Mouse (Mus musculus) neural tube, embryonic 15.5 days (tissue): Measurements from ENCODE around the gene Gng12. TPM values are rescaled to one million over a fixed set of nuclear protein-coding genes. Genes with fewer than 3 reads are reported as not detected.

ENCODE experiments used
- ATAC-seq: fragments of 200-750 bp; cut with Nextera tagmentation; 2 replicates; pipeline ENCODE4 v1.8.0; 2017; ENCODE audit warnings: mild to moderate bottlenecking, moderate TSS enrichment, moderate library complexity; ENCODE audit not compliant: low FRiP score
- H3K27ac ChIP-seq: fragments of 300-500 bp; sonication (generic); replicated peaks from 2 replicates; pipeline ENCODE4 v1.5.1; 2015; ENCODE audit warnings: mild to moderate bottlenecking, inconsistent platforms
- H3K27me3 ChIP-seq: fragments of 300-500 bp; sonication (generic); replicated peaks from 2 replicates; pipeline ENCODE4 v1.6.1; 2015; ENCODE audit warnings: inconsistent platforms
- H3K36me3 ChIP-seq: fragments of 300-500 bp; sonication (generic); 2 replicates; pipeline ENCODE4 v1.6.1; 2015; ENCODE audit warnings: inconsistent platforms
- H3K4me1 ChIP-seq: fragments of 300-500 bp; sonication (generic); 2 replicates; pipeline ENCODE4 v1.6.1; 2015; ENCODE audit warnings: inconsistent platforms
- H3K4me2 ChIP-seq: fragments of 300-500 bp; sonication (generic); 2 replicates; pipeline ENCODE4 v1.6.1; 2015; ENCODE audit warnings: inconsistent platforms, mild to moderate bottlenecking, moderate library complexity
- H3K4me3 ChIP-seq: fragments of 300-500 bp; sonication (generic); replicated peaks from 2 replicates; pipeline ENCODE4 v1.5.1; 2015; ENCODE audit warnings: mild to moderate bottlenecking, inconsistent platforms
- H3K9ac ChIP-seq: fragments of 300-500 bp; sonication (generic); replicated peaks from 2 replicates; pipeline ENCODE4 v1.6.1; 2015; ENCODE audit warnings: mild to moderate bottlenecking, inconsistent platforms
- H3K9me3 ChIP-seq: fragments of 300-500 bp; sonication (generic); replicated peaks from 2 replicates; pipeline ENCODE4 v1.6.1; 2016; ENCODE audit warnings: inconsistent platforms
- WGBS: fragments of 180-500 bp; shearing (Covaris S2); methylation state at CpG from one replicate; pipeline ENCODE4 v1.1.7; 2015; ENCODE audit warnings: mixed read lengths; 5-methylcytosine and 5-hydroxymethylcytosine counted together
- polyA plus RNA-seq: library from polyadenylated mRNA; unstranded; fragments of >200 nt; fragmentation: Nextera tagmentation; extraction: Ambion mirVana; gene quantifications from 2 replicates; pipeline ENCODE4 v1.2.1, GENCODE M21; 2015

The Gng12 gene
- polyA plus RNA-seq, 1 experiment from 2014 or later: 65.9 TPM

DNA sequence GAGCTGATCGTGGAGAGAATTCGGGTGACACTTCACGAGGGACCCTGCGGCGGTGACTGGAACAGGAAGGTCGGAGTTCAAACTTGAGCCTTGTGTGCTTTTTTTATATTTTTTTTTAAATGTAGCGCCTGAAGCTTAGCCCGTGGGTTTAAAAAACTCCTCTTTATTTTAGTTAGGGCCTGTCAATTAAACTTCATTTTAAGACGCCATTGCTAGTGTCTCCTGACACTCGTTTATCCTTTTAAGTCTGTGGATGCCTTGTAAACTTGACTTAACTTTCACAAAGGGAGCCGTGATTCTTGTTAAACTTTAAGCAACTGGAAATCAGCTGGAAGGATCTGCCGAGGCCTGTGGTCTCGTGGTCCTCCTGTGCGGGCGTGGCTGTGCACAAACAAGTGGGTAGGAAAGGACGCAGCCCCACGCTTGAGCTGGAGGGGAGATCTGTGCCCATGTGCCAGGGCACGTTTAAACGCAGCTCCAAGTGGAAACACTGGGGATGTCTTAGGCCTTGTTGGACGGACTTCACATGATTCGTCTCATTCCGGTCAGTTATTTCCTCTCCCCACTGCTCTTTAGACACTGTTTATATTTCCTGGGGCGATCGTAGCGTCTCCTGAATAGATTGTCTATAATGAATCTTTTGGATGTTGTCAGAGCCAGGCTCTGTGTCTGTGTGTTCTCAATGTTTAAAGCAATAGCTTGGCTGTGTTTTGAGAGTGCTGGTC lies 886 bp downstream of the Gng12 start:
- H3K27ac ChIP-seq: peak overlapping the region; percentile 51
- peak overlapping the region; percentile 64 for H3K4me2 ChIP-seq
- 0 out of 2 replicates have a peak, but pooled peaks cover 2% of the 10 kb centered on the region for H3K27me3 ChIP-seq
- peak overlapping the region; percentile 83 for H3K9ac ChIP-seq
- ATAC-seq: peak; percentile 63
- H3K4me3 ChIP-seq: peak overlapping the region; percentile 90
- WGBS: under 1% methylated on average over 25 of the region's 25 CpGs
- H3K36me3 ChIP-seq: no peaks in the 10 kb centered on the region
- H3K9me3 ChIP-seq: no peaks in the 10 kb centered on the region
- H3K4me1 ChIP-seq: peaks cover 16% of the 10 kb centered on the region

DNA sequence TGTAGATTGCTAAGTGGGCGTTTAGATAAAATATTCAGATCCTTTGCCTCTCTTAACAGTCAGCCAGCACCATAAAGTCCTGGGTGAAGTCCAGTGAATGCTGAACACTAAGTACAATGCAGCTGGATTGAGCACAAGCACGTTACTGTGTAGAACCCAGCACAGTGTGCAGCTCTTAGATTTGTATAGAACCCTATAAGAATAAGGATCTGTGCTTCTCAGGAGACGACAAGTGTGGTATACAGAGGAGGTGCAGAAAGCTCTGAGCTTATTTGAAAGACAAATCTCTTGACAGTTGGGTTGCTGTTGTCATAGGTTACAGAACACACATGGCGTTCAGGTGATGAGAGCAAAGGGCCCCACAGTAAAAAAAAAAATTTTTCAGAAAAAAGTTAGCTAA lies 1.8 kb downstream of the Gng12 start:
- Histone ChIP-seq H3K36me3 (no peaks in the 10 kb centered on the region), H3K9me3 (no peaks in the 10 kb centered on the region), H3K9ac (no peak overlapping the region), H3K27me3 (0 out of 2 replicates have a peak, but pooled peaks cover 2% of the 10 kb centered on the region), H3K4me3 (peak overlapping the region; percentile 90), H3K27ac (peak overlapping the region; percentile 51; the same call in 1 of the 2 replicates), H3K4me2 (peak overlapping the region; percentile 64), H3K4me1 (peaks cover 16% of the 10 kb centered on the region)
- peak; percentile 48 for ATAC-seq
- 28% methylated on average over 4 of the region's 4 CpGs for whole genome bisulfite sequencing

DNA sequence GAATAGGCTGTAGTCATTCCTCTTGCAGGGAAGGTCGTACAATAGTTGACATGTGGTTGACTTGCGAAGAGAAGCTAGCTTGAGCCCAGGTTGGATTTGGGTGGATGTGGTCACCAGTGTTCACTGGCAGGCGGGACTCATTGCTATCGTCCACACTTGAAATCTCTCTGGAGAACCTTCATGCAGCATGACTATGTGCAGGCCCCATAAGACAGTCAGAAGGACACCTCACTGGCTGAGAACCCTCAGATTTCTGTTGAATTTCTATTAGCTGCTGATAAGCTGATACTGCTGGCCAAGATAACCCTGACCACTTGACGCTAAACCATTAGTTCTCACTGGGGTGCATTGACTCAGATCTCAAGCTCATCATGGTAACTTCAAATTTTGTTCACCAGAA lies 5.7 kb downstream of the Gng12 start:
- H3K4me1 ChIP-seq: peaks cover 17% of the 10 kb centered on the region
- no peak for ATAC-seq
- WGBS: 92% methylated on average over 5 of the region's 5 CpGs
- no peak overlapping the region for H3K27ac ChIP-seq
- no peaks in the 10 kb centered on the region for H3K9me3 ChIP-seq
- no peak overlapping the region for H3K4me3 ChIP-seq
- no peak overlapping the region for H3K9ac ChIP-seq
- H3K27me3 ChIP-seq: no peaks in the 10 kb centered on the region
- no peaks in the 10 kb centered on the region for H3K36me3 ChIP-seq
- H3K4me2 ChIP-seq: no peak overlapping the region

DNA sequence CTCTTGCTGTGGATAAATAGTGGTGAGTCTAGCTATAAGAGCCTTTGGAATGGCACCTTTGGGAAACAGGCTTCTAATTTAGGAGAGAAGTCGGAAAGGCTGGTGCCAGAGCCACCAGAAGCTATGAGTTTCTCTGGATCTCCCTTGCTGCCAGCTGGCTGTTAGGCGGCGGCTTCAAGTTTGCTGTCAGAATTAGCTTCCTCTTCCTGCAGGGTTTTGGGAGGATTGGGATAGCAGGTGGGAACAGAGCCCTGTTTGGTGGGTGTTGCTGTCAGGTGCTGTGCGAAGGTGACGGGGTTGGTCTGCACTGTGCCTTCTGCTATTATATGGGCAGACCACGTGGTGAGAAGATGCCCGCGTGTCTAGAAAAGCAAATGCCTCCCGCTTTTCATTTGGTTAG lies 7.0 kb downstream of the Gng12 start:
- 78% methylated on average over 9 of the region's 9 CpGs for WGBS
- Histone ChIP-seq H3K27me3 (no peaks in the 10 kb centered on the region), H3K36me3 (no peaks in the 10 kb centered on the region), H3K27ac (no peak overlapping the region), H3K4me3 (no peak overlapping the region), H3K4me1 (0 out of 2 replicates have a peak, but pooled peaks cover 7% of the 10 kb centered on the region), H3K9me3 (no peaks in the 10 kb centered on the region), H3K9ac (no peak overlapping the region), H3K4me2 (no peak overlapping the region)
- no peak for ATAC-seq

DNA sequence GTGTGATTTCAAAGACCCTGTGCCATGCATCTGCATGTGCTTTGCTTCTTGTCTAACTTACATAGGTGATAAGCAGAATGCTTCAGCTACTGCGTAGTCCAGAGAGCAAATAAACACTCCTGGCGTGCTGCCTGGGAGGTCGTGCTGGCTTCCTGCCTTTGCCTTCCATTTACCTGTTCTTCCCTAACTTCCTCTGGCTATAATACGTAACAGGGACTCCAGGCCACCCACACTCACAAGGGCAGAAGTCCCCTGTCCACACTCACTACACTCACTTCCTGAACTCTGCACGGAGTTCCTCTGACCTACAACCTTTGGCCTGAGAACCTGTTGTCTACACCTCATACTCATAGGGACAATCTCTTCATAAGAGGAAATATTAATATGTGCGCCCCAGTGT lies 7.5 kb downstream of the Gng12 start:
- Histone ChIP-seq H3K27ac (no peak overlapping the region), H3K36me3 (no peaks in the 10 kb centered on the region), H3K4me2 (no peak overlapping the region), H3K4me3 (no peak overlapping the region), H3K4me1 (0 out of 2 replicates have a peak, but pooled peaks cover 7% of the 10 kb centered on the region), H3K27me3 (no peaks in the 10 kb centered on the region), H3K9me3 (no peaks in the 10 kb centered on the region), H3K9ac (no peak overlapping the region)
- WGBS: 80% methylated on average over 6 of the region's 6 CpGs
- ATAC-seq: no peak

DNA sequence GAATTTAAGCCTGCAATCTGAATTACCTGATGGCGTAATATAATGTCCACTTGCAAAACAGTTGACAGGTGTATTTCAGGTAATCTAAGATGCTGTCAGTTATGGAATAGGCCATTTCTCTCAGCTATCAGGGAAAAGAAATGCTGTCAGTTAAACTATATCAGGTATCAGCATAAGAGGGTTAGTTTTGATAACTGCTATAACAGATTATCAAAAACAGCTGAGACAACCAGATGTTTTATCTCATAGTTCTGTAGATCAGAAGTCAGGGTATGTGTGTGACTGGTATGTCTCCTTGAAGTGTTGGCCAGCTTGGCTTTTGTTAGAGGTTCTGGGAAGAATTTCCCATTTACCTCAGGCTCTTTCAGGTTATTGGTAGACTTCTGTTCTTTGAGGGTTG lies 10.0 kb downstream of the Gng12 start:
- WGBS: 98% methylated on average over 1 of the region's 1 CpGs
- peaks cover 12% of the 10 kb centered on the region; the same call in 1 of the 2 replicates for H3K4me1 ChIP-seq

DNA sequence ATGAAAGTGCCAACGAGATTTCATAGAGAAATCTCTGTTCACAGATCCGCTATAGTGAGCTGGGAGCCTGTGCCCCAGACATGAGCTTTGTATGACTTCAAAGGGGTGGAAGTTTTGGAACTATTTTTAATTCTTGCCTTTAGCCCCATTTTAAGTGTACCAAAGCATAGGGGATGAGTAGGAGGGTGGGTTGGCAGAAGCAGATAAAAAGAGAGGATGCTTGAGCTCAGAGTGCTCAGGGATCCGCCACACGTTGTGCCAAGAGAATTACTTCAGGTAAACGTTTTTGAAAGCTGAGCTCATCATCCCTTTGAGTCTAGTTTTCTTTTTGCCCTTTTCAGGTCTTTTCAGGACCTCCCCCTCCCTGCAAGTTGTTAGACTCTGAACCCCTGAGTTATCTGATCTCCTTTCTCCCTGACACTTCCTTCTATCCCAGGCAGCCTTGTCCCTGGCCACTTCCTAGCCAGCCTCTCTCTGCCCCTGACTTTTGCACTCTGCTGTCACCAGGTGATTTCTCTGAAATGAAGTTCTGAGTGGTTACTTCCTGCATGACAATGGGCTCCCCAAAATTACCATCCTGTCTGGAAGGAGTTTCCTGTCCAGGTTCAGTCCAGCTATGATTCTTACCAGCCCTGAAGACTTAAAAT lies 12.3 kb downstream of the Gng12 start:
- H3K27ac ChIP-seq: no peak overlapping the region
- no peak overlapping the region for H3K9ac ChIP-seq
- H3K27me3 ChIP-seq: no peaks in the 10 kb centered on the region
- H3K4me2 ChIP-seq: no peak overlapping the region
- no peaks in the 10 kb centered on the region for H3K36me3 ChIP-seq
- WGBS: 78% methylated on average over 5 of the region's 5 CpGs
- no peak for ATAC-seq
- H3K9me3 ChIP-seq: no peaks in the 10 kb centered on the region
- H3K4me3 ChIP-seq: no peak overlapping the region
- H3K4me1 ChIP-seq: peaks cover 11% of the 10 kb centered on the region; the same call in 1 of the 2 replicates

More for the DNA sequence above, 10.0 kb downstream of the Gng12 start:
- Histone ChIP-seq H3K9me3 (no peaks in the 10 kb centered on the region), H3K4me3 (no peak overlapping the region), H3K9ac (no peak overlapping the region), H3K36me3 (no peaks in the 10 kb centered on the region), H3K27me3 (no peaks in the 10 kb centered on the region), H3K27ac (no peak overlapping the region), H3K4me2 (no peak overlapping the region)
- ATAC-seq: no peak

DNA sequence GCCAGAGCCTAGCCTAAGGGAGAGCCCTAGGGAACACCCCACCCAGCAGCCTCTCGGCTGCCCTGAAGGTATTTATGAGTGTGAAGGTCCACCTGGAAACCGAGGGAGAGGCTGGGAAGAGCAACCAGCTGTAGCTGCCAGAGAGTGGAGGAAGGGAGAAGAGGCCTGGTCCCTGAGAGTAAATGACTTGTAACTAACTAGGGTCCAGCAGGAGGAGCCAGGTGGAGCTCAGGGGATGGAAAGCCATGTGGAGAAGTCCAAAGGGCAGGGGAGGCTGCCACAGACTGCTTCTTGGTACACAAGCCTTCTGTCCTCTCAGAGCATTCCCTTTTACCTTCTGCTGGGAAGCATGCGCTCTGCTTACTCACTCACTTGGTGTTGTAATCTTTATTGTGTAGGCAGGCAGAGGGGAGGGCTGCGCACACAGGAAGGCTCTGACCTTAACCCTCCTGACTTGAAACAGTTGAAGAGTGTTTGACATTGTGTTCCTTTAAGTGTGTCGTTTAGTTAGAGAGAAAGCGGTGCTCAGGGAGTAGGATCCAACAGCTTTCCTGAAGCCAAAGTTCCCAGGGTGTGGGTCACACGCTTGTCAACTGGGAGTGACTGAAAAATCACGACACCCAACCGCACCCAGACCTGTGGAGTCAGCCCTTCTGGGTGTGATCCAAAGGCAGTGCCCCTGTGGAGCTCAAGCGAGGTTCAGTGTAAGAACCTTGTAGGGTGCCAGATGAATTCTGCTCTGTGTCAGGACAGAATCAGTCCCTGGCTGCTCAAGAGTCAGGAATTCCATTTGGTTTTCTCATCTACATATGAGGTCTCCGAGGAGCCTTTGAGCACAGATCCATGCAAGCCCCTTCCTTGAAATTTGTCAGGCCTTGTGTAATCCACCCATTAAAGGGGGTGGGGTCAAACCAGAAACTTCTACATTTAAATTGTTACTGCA lies 14.6 kb downstream of the Gng12 start:
- Histone ChIP-seq H3K4me1 (peaks cover 9% of the 10 kb centered on the region; the same call in 1 of the 2 replicates), H3K27ac (no peak overlapping the region), H3K36me3 (no peaks in the 10 kb centered on the region), H3K4me3 (no peak overlapping the region), H3K9me3 (no peaks in the 10 kb centered on the region), H3K9ac (no peak overlapping the region), H3K27me3 (no peaks in the 10 kb centered on the region), H3K4me2 (no peak overlapping the region)
- 51% methylated on average over 11 of the region's 11 CpGs for WGBS
- ATAC-seq: no peak; the same call in 1 of the 2 replicates

DNA sequence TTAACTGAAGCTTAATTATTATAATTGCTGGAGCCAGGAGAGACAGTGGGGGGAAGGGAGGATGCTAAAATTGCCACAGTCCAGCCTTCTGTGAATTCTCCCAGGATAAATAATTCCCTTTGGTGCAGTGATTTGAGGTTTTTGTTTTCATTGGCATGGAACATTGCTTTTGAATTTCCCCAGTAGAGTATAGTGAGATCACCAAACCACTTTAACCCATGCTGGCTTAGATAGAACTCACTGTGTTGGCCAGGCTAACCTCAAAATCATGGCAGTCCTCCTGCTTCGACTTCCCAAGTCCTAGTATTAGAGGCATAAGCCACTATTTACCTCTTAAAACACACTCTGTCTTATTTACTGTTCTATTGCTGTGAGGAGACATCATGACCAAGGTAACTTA lies 17.2 kb downstream of the Gng12 start:
- H3K27ac ChIP-seq: no peak overlapping the region
- no peaks in the 10 kb centered on the region for H3K27me3 ChIP-seq
- H3K4me1 ChIP-seq: peaks cover 9% of the 10 kb centered on the region; the same call in 1 of the 2 replicates
- no peak overlapping the region for H3K4me2 ChIP-seq
- ATAC-seq: no peak
- H3K36me3 ChIP-seq: no peaks in the 10 kb centered on the region
- no peaks in the 10 kb centered on the region for H3K9me3 ChIP-seq
- H3K9ac ChIP-seq: no peak overlapping the region
- WGBS: 84% methylated on average over 1 of the region's 1 CpGs
- no peak overlapping the region for H3K4me3 ChIP-seq

DNA sequence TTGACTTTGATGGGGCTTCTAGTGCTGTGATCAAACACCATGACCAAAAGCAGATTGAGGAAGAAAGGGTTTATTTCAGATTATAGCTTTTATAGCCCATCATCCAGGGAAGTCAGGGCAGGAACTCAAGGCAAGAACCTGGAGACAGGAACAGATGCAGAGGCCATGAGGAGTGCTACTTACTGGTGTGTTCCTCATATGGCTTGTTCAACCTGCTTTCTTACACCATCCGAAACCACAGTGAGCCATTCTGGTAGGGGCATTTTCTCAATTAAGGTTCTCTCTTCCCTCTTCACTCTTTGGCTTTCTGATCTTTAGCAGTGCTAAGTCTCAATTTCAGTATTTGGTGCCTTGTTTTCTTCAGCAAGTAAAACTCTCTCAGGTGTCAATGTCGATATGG lies 19.4 kb downstream of the Gng12 start:
- 96% methylated on average over 2 of the region's 2 CpGs for WGBS
- H3K4me3 ChIP-seq: no peak overlapping the region
- H3K9me3 ChIP-seq: no peaks in the 10 kb centered on the region
- no peaks in the 10 kb centered on the region for H3K36me3 ChIP-seq
- no peak overlapping the region for H3K4me2 ChIP-seq
- H3K9ac ChIP-seq: no peak overlapping the region
- no peak overlapping the region for H3K27ac ChIP-seq
- no peak for ATAC-seq
- no peaks in the 10 kb centered on the region for H3K27me3 ChIP-seq
- H3K4me1 ChIP-seq: peaks cover 5% of the 10 kb centered on the region; the same call in 1 of the 2 replicates

DNA sequence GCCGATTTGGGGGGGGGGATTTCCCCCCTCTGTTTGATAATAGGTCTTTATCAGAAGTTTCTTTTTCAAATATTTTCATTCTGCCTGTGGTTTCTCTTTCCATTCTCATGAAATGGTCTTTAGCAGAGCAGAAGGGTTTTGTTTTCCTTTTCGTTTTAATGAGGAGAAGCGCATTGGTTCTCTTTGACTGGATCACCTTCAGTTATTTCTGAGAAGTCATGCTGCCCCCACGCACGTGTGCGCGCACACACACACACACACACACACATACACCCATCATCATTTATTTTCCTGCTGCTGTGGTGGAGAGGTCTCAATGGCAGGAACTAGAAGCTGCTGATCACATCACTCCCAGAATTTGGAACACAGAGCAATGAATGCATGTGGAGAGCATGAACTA lies 20.8 kb downstream of the Gng12 start:
- Histone ChIP-seq H3K9ac (no peak overlapping the region), H3K4me2 (no peak overlapping the region), H3K27me3 (no peaks in the 10 kb centered on the region), H3K9me3 (no peaks in the 10 kb centered on the region), H3K27ac (no peak overlapping the region), H3K36me3 (no peaks in the 10 kb centered on the region), H3K4me1 (peaks cover 3% of the 10 kb centered on the region; the same call in 1 of the 2 replicates), H3K4me3 (no peak overlapping the region)
- no peak for ATAC-seq
- WGBS: 92% methylated on average over 7 of the region's 7 CpGs
